Mouse (Mus musculus) heart, postnatal 0 days (tissue): ENCODE measurements at regions not wholly inside any gene's neighbourhood (a gene's known extent, or its start where the extent isn't known, plus 50 kb on each side); places are given as distances from the start of the nearest gene placed in this dataset.

Experiments
- ATAC-seq: fragments of 200-750 bp; cut with Nextera tagmentation; 2 replicates; pipeline ENCODE4 v1.8.0; 2017; ENCODE audit warnings: low read depth, moderate number of reproducible peaks, moderate library complexity; ENCODE audit not compliant: insufficient read depth
- DNase-seq: peaks from one replicate; pipeline ENCODE4 v3.0.0-alpha.2; 2016; ENCODE audit warnings: low spot score
- H3K27ac ChIP-seq: fragments of 300-500 bp; sonication (generic); 2 replicates; pipeline ENCODE4 v1.5.1; 2014; ENCODE audit warnings: low read depth, mild to moderate bottlenecking
- H3K27me3 ChIP-seq: fragments of 300-500 bp; sonication (generic); 2 replicates; pipeline ENCODE4 v1.6.1; 2014; ENCODE audit warnings: low read length, mixed read lengths; ENCODE audit not compliant: control insufficient read depth, insufficient read depth
- H3K36me3 ChIP-seq: fragments of 300-500 bp; sonication (generic); replicated peaks from 2 replicates; pipeline ENCODE4 v1.6.1; 2014; ENCODE audit warnings: low read length, mixed read lengths; ENCODE audit not compliant: control insufficient read depth, insufficient read depth
- H3K4me1 ChIP-seq: fragments of 300-500 bp; sonication (generic); 2 replicates; pipeline ENCODE4 v1.6.1; 2014; ENCODE audit warnings: antibody characterized with exemption; ENCODE audit not compliant: control insufficient read depth, insufficient read depth
- H3K4me2 ChIP-seq: fragments of 300-500 bp; sonication (generic); 2 replicates; pipeline ENCODE4 v1.6.1; 2014; ENCODE audit warnings: low read depth, mild to moderate bottlenecking, low read length, moderate library complexity
- H3K4me3 ChIP-seq: fragments of 300-500 bp; sonication (generic); 2 replicates; pipeline ENCODE4 v1.5.1; 2014; ENCODE audit warnings: low read depth, low read length
- H3K9ac ChIP-seq: fragments of 300-500 bp; sonication (generic); replicated peaks from 2 replicates; pipeline ENCODE4 v1.6.1; 2014; ENCODE audit warnings: low read depth, low read length, mixed read lengths
- H3K9me3 ChIP-seq: fragments of 300-500 bp; sonication (generic); replicated peaks from 2 replicates; pipeline ENCODE4 v1.6.1; 2016; ENCODE audit warnings: low read length; ENCODE audit not compliant: control insufficient read depth
- CTCF ChIP-seq: IDR thresholded peaks from 2 replicates; pipeline ENCODE4 v1.5.1; 2016; ENCODE audit warnings: antibody characterized with exemption, control low read depth, low read depth
- EP300 ChIP-seq: IDR thresholded peaks from 2 replicates; pipeline ENCODE4 v1.6.1; 2016; ENCODE audit warnings: antibody characterized with exemption, low read depth
- WGBS: fragments of 180-500 bp; shearing (Covaris S2); extraction: QIAGEN DNeasy Blood & Tissue Kit; methylation state at CpG from one replicate; pipeline ENCODE4 v1.1.7; 2014; 5-methylcytosine and 5-hydroxymethylcytosine counted together

DNA sequence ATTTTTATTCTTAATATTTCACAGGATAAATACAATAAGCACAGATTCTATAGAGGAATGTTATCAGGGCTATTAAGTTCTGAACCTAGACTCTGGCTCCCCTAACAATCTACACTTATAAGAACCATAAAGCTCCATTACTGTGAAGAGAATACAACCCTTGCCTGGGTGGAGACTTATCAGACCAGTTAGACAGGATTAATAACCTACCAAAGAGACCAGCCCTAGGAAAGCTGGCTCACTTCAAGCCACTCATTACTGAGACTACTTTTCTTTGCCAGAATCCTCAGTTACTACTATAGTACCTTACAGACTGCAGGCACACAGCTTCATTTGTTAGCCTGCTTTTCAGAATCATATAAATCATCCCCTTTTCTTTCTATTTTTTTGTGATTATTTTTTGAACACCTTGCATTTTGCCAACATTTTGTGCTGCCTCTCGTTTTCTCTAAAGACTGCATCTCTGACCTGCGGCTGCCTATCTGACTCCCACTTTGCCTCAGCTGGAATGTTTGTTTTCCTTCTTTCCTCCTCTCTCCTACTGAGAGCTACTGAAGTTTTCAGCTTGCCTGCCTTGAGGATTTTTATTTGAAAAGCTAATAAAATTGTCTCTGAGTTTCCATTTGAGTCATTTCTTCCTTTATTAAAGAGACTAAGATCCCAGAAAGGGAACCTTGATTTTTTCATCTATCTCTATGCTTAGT is 951.5 kb downstream of the Zpld1 start:
- DNase-seq, result no peak
- no peaks in the 10 kb centered on the region for H3K27me3 ChIP-seq
- ATAC-seq, result no peak
- TF ChIP-seq EP300 (no peak), CTCF (no peak)
- no peak overlapping the region for H3K4me3 ChIP-seq
- WGBS, result 46% methylated on average over 2 of the region's 2 CpGs
- H3K4me1 ChIP-seq, result no peaks in the 10 kb centered on the region
- H3K9ac ChIP-seq, result no peak overlapping the region
- H3K27ac ChIP-seq, result no peak overlapping the region
- H3K9me3 ChIP-seq, result no peaks in the 10 kb centered on the region; the same call in 1 of the 2 replicates
- H3K4me2 ChIP-seq, result no peak overlapping the region
- H3K36me3 ChIP-seq, result no peaks in the 10 kb centered on the region
